Mouse (Mus musculus): ENCODE data around the gene Rassf7.

DNA sequence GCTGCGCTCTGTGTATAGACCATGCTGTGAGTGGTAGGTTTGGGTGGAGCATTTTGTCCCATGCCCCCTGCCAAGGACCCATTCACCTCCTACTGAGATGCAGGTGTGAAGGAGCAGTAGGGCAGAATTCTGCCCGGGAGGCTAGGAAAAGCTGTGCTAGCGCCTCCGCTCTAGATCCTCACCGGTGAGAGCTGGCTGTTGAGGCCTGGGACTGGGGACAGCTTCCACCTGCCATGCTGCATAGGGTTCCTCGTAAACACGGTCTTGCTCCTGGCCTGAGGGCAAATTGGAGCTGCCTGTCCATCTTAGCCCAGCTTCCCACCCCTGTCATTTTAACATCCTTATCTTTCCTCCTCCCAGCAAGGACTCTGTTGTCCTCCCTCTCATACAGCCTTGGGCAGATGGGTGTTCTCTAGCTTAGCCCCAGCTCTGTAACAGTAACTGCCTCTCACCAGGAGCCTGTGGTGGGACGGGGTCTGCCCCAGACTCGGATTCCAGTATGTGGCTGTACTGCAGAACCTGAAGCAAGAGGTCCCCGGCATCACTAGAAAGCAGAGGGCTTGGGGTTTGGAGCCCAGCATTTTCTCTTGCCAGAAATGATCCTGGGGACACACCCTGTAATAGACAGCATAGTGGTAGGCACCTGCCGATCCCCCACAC is 48.5 kb downstream of the Rassf7 start:
- TF ChIP-seq POLR2A (IDR thresholded peaks at IDR 0.05; ENCODE audit: borderline replicate concordance, extremely low read depth, insufficient read depth, insufficient read length, poor library complexity, severe bottlenecking) (no peak), CTCF (IDR thresholded peaks at IDR 0.05; ENCODE audit: borderline replicate concordance, extremely low read depth, insufficient read depth, insufficient read length) (no peak)
